Mouse (Mus musculus): ENCODE data around the gene Tenm2. TPM values are rescaled to one million over a fixed set of nuclear protein-coding genes. Genes with fewer than 3 reads are reported as not detected.

Tenm2 gene
- total RNA-seq, 4 experiments from 2014 or later: 0.19 to 0.62 (median 0.31) TPM

DNA sequence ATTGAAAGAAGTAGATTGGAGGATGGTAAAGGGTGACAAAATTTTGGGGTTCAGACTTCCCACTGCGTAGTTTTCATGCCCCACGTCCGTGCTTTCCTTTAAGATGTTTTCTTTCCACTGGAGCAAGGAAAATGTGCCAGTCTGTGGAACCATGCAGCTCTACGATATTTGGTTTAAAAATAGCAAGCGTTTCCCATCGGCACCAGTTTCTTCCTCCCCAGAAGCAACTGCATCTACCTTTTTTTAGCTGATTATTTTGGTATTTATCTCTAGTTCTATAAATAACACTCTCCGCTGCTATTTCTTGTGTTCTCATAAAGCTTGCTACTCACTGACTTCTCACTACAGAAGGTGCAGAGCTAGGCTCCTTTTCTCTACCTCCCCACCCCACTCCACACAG lies 864.0 kb downstream of the Tenm2 start:
- no peak for DNase-seq (ENCODE audit: low spot score in 2 of 2)

- no peak for DNase-seq (ENCODE audit: low spot score in 2 of 2)
Observed at GRCm38 (mm10) chr11:36365067-36365466, 870.7 kb downstream of the Tenm2 start.

- DNase-seq (ENCODE audit: low spot score in 2 of 2): no peak
Observed at GRCm38 (mm10) chr11:36364441-36364840, 871.3 kb downstream of the Tenm2 start.

GRCm38 (mm10) chr11:36362514-36362913 lies 873.2 kb downstream of the Tenm2 start:
- DNase-seq (ENCODE audit: low spot score in 2 of 2): no peak

DNA sequence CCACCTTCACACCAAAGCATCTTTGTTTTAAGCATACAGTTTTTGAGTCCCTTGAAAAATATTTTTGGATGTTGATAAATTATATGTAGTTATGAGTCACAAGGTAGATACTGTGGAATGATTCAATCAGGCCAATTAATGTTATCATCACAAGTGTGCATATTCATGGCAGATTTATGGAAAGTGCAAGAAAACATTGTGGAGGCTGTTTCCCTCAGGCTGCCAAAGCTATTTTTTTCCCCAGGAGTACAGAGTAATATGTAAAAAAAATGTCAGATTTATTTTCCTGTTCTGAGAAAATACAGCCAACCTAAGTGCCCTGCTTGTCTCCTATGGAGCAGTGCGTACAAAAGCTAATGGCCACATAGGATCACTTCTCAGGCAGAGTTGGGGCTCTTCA lies 882.5 kb downstream of the Tenm2 start:
- no peak for DNase-seq (ENCODE audit: low spot score in 2 of 2)

DNA sequence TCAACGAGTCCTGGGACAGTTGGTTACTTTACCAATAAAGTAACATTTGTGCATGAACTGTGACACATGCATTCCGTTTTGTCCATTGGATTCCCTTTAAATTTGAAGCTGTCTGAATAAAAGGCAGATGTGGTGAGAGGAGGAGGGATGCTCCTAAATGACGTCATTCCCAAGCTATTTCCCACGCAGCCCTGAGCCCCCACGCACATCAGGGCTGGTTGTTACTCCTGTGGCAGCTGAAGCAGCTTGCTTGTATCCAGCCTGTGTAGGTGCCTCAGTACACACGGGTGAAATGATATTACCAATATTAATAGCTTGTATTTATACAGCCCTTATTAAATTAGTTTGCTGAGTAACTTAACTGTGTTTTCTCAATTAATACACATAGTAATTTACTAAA lies 884.0 kb downstream of the Tenm2 start:
- DNase-seq (ENCODE audit: low spot score in 2 of 2): no peak

GRCm38 (mm10) chr11:36351341-36351740 lies 884.4 kb downstream of the Tenm2 start:
- DNase-seq (ENCODE audit: low spot score in 2 of 2): no peak

- DNase-seq (ENCODE audit: low spot score in 2 of 2): no peak
Observed at GRCm38 (mm10) chr11:36350264-36350663, 885.5 kb downstream of the Tenm2 start.

DNA sequence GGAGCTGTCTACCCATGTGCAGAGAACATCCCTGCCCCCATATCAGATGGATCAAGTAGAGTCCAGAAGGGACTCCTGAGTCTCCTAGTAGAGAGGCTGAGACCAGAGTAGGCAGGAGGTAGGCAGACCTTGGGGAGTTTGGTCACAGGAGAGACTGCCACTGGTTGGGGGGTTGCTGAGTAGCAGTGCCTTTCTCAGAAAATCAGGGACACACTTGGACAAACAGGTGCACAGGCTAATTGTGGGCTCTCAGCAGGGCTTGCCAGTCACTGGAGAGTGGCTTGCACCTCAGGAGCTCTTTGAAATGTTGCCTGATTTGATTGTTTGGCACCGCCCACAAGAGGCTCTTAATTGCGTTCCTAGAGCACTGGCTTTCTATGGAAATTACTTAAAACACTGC lies 885.9 kb downstream of the Tenm2 start:
- no peak for DNase-seq (ENCODE audit: low spot score in 2 of 2)

DNA sequence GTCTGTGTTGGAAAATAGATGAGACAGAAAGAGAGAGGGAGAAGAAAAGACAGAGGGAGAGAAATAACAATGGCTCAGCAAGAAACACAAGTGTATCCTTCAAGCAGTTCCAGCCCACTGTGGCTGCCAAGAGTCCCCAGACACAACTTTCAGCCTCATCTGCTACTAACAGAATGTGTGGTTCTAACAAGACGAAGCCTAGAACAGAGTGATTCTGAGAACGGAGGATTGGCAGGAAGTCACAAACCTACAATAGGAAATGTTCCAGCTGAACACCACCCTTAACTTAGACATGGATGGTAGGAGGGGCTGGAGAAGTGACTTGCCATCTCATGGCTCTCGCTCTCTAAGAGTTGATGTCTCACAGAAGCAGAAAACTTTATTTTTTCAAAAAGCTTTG lies 894.0 kb downstream of the Tenm2 start:
- no peak for DNase-seq (ENCODE audit: low spot score in 2 of 2)

GRCm38 (mm10) chr11:36338424-36338823 lies 897.3 kb downstream of the Tenm2 start:
- no peak for DNase-seq (ENCODE audit: low spot score in 2 of 2)

DNA sequence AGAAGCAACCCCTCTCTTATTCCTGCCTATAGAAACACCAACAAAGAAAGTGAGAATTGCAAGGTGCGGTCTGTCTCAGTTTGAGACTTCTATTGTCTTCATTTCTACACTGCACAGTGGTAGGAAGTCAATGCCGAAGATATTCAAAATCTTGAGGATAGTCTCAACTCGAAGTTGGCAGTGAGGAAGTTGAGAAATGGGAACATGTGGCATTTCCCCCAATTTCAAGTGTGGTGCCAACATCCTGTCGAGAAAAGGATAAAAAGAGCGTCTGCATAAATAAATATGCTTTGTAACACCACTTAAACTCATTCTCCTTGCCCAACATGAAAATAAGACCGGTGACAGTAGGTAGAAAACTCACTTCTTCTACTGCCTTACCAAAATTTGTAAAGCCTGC lies 898.7 kb downstream of the Tenm2 start:
- no peak for DNase-seq (ENCODE audit: low spot score in 2 of 2)

DNA sequence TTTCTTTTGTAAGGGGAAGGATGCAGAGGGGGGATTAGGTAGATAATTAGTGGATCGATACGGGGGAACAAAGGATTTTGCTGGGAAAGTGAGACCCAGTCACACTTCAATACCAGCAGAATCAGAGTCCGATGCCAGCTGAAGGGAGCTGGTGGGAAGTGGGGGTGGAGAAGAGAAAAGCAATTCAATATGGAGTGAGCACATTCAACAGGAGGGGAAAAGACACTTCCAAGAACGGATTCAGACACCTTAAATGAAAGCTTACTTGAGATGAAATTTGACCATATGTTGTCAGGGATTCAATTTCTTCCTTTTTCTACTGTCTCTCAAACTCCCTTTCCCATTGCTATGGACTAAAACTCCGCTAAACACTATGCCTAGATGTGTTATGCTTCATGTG lies 900.6 kb downstream of the Tenm2 start:
- DNase-seq (ENCODE audit: low spot score in 2 of 2): no peak

- no peak for DNase-seq (ENCODE audit: low spot score in 2 of 2)
Observed at GRCm38 (mm10) chr11:36334100-36334735, 901.5 kb downstream of the Tenm2 start.

DNA sequence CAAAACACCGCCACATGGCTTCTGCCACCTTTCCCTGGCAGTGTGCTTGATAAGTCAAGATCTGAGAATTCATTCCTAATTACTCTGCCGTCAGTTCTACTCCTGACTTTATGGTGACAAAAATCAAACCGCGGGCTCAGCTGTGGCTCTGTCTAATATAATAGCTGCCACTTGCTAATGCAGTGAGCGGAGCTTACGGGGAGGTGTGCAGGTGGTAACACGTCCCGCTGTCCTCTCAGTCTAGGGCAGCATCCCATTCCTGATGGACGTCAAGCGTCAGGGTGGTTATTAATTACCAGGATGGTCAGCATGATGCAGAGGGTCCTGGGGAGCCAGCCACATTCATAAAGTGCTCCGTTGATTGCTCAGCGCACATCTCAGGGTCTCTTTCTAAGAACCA lies 903.5 kb downstream of the Tenm2 start:
- DNase-seq (ENCODE audit: low spot score in 2 of 2): no peak

DNA sequence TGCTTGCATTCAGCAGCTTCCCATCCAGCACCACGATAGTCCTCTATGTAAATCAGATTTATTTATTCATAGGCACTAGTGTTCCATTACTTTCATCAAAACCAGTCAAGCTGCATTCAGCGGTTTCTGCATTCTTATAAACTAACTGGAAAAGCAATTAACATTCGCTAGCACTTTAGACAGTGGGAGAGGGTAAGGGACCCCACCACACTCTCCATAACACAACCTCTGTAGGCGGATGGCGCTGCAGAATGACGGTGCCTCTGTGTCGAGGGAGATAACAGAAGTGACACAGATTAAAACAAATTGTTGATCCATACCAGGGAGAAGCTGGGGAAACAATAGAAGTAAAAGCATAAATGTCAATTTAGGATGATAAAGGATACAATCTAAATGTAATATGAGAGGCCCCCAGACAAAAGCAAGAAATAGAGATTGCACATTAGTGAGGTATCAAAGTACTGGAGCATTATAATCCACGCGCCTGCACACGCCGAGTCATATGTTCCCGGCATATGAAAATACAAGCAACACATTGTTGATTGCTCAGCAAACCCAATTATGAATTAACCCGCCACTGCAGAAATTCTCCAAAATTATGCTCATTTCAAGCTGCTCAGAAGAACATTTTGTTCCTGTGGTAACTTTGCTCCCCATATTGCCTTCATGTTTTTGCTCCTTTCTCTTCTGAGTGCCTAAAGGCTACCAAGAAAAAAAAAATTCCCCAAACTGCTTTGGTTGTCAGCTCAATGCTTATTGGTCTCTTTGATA lies 904.2 kb downstream of the Tenm2 start:
- no peak for DNase-seq (ENCODE audit: low spot score in 2 of 2)

DNA sequence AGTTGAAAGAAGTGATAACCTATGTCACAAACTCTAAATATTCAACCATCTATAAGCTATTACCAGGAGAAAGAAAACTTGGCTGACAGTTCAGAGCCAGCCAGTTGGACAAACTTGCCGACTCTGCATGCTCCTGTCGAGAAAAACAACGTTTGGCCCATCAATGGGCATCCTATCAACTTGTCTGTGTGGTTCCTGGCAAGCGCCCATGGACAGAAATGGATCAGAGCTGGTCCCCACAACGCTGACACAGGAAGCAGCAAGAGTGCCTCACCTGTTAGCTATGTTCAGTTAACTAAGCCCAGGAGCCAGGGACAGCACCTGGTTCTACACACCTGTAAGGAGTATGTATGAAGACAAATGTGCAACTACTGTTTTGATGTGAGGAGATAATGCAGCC lies 908.5 kb downstream of the Tenm2 start:
- DNase-seq (ENCODE audit: low spot score in 2 of 2): no peak

DNA sequence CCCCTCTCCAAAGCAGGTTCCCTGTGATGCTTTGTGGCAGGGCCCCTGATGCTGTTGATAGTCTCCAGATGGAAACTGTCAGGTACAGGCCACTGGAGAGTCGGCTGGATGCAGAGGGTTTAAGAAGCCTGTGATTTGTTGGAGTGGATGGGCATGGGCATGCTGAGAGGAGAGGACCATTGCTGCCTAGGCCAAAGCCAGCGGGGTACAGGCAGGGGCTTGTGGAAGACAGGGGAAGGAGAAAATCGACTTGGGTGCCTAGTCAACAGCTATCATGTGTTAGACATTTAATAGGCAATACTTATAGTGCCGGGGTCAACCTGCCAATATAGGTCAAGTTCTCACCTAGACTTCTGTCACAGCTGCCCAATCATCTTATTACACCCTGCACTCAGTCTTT lies 926.4 kb downstream of the Tenm2 start:
- no peak for DNase-seq (ENCODE audit: low spot score in 2 of 2)

GRCm38 (mm10) chr11:36307276-36307675 lies 928.5 kb downstream of the Tenm2 start:
- DNase-seq (ENCODE audit: low spot score in 2 of 2): no peak

DNA sequence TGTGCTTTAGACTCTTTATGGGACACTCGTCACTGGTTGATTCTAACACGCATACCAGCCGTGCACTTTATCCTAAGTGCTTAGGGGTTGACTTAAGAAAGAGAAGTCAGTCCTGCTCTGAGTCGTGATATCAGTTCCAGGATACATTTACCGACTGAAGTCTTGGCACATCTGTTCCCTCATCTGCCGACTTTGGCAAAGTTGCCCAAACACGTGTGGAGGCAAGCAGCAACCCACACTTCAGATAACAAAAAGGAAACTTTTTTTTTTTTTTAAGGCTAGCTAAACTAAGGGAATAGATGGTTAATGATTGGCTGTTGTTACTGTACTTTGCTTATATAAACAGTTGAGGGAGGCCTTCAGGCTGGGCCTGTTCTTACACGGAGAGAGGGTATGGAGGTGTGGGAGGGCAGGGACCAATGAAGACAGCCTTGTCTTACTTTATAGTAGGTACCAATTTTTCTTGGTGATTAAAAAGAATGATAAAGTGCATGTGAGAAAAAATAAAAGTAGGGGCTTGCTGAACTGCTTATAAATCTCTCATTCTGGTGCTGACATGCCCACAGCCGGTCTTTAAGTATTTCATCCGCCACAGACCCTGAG lies 930.3 kb downstream of the Tenm2 start:
- no peak for DNase-seq (ENCODE audit: low spot score in 2 of 2)

DNA sequence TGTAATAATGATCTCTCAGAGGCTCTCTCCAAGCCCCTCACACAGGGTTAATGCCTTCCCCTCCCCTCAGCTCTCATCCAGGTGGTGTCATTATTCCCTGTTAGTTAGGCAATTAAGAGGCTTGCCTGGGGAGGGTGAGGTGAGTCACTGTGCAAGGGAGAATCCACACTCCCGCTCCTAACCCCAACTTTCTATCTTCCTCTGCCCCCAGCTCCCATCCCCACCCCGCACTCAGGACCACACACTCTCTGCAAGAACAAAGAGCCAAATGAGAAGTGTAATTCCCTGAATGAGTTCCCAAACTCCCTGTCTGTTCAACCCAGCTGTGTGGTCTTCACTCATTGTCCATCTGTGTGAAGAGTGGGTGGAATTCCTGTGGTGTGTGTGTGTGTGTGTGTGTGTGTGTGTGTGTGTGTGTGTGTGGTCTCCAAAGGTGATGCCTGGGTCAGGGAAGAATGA lies 932.8 kb downstream of the Tenm2 start:
- no peak for DNase-seq (ENCODE audit: low spot score in 2 of 2)

DNA sequence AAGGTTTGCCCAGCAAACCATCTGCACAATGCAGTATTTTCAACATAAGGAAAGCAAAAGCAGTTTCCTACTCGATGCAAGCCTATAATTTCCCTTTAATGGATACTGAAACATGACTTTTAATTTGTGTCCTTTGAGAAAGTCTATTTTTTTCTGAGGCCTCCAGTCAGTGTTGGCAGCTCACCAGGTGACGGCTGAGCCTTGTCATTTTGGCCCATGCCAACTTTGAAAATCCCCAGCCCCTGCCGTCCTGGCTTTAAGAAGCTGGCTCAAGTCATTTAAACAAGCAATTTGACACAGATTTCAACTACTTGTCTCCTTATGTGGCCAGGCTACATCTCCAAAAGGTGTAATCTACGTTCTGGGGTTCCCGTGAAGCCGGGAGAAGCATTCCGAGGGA lies 933.7 kb downstream of the Tenm2 start:
- DNase-seq (ENCODE audit: low spot score in 2 of 2): no peak

DNA sequence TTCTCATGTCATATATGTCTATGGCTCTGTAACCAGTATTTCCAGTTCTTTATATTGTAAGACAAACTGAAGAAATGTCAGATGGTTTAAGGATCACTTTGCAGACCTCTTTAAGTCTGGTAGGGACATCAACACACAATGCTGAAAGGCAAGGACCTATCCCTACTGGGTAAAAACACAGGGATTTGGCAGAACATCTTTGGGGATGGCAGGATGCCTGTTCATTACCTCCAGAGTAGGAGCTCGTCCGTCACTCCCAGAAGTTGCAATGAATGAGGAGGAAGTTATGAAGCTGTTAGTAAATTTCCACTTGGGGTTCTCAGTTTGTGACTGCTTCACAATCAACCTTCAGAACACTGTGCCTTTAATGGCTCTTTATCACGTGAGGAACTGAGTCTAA lies 939.2 kb downstream of the Tenm2 start:
- DNase-seq (ENCODE audit: low spot score in 2 of 2): no peak

Data from gastrocnemius, adult 8-10 months (tissue).